Mouse (Mus musculus) bone marrow macrophage, adult 2 months (primary cell): ENCODE data around the gene Gm527.

ENCODE experiments used
- CTCF ChIP-seq: IDR thresholded peaks from 2 replicates; pipeline ENCODE4 v1.5.1; 2012; ENCODE audit warnings: low read depth, mild to moderate bottlenecking, low read length, moderate library complexity
- POLR2A ChIP-seq: IDR thresholded peaks from 2 replicates; pipeline ENCODE4 v1.6.1; 2012; ENCODE audit warnings: mild to moderate bottlenecking, low read depth, low read length, borderline replicate concordance

- TF ChIP-seq POLR2A (no peak), CTCF (no peak)
Observed at GRCm38 (mm10) chr12:64966652-64967435, 49.1 kb downstream of the Gm527 start.
